Mouse (Mus musculus) G1E-ER4 (cell line): Measurements from ENCODE around the gene Atp2a3. TPM values are rescaled to one million over a fixed set of nuclear protein-coding genes. Genes with fewer than 3 reads are reported as not detected.

Experiments
- GATA1 ChIP-seq: IDR thresholded peaks from one replicate; pipeline ENCODE4 v1.8.0; 2012; ENCODE audit warnings: low read length, inconsistent platforms
- polyA plus RNA-seq: library from polyadenylated mRNA; stranded (reverse); fragments of >175 nt; gene quantifications from 2 replicates; pipeline ENCODE4 v1.2.3, GENCODE M21; 2012

Gene Atp2a3
- polyA plus RNA-seq, 1 experiment, result 13.9 TPM

- no peak for TF ChIP-seq GATA1
Measured at GRCm38 (mm10) chr11:72951137-72952000, 9.6 kb upstream of the Atp2a3 start.

- TF ChIP-seq GATA1, result no peak
Measured at GRCm38 (mm10) chr11:72952226-72952625, 8.7 kb upstream of the Atp2a3 start.

GRCm38 (mm10) chr11:72952697-72953096 lies 8.3 kb upstream of the Atp2a3 start:
- no peak for TF ChIP-seq GATA1

DNA sequence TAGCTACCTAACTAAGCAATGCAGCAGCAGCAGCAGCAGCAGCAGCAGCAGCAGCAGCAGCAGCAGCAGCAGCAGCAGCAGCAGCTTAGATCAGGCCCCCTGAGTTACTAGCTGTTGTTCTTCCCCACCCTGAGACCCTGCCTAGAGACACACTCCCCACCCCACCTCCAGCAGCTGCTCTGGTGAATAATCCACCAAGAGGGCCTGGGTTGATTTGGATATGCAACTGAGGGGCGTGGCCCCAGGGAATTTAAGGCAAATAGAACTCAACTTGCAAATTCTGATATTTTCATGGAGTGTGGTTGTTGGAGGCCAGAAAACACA lies 7.9 kb upstream of the Atp2a3 start:
- TF ChIP-seq GATA1, result no peak

DNA sequence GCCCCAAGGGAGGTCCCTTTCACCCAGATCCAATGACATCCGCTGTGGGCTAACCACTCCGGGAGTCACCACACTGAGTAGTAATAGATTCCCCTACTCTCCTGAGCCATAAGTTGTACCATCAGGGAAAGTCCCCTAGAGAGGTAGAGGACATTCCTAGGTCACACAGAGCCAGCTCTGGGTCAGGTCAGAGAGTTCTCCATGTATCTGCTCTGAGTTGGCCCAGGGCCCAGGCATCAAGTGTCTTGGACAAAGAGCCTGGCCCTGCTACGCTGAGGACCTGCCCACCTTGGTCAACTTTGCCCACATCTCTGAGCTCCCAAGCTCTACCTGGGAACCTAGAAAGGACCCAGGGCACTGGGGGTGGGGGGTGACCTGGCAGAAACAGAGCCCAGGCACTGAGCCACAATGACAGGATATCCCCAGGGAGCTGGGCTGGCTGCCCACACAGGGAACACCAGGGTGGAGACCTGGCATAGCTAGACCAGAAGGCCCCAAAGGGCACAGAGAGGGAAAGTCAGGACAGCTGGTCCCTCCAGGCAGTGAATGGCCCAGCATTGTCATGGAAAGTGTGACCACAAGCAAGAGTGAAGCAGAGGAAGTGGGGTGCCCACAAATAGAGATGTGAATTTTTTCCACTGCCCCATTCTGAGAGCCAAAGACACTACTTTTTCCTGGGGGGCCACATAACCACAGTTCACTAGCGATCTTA lies 7.4 kb upstream of the Atp2a3 start:
- no peak for TF ChIP-seq GATA1

DNA sequence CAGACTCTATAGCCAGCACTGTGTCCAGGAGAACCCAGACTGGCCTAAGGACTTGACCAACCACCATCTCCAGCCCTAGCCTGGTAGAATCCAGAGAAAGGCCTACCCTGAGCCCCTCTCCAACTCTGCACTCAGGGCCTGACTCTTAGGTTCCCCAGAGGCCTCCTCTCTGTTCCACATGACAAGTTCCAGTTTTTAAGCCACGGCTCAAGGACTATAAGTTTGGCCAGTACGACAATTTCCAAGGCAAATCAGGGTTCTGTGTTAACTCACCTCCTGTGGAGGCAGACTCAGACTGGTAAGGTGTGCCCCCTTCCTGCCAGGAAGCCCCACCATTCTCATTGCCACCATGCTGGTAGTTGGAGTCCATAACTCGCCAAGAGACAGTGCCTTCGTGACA lies 6.8 kb upstream of the Atp2a3 start:
- TF ChIP-seq GATA1, result no peak

DNA sequence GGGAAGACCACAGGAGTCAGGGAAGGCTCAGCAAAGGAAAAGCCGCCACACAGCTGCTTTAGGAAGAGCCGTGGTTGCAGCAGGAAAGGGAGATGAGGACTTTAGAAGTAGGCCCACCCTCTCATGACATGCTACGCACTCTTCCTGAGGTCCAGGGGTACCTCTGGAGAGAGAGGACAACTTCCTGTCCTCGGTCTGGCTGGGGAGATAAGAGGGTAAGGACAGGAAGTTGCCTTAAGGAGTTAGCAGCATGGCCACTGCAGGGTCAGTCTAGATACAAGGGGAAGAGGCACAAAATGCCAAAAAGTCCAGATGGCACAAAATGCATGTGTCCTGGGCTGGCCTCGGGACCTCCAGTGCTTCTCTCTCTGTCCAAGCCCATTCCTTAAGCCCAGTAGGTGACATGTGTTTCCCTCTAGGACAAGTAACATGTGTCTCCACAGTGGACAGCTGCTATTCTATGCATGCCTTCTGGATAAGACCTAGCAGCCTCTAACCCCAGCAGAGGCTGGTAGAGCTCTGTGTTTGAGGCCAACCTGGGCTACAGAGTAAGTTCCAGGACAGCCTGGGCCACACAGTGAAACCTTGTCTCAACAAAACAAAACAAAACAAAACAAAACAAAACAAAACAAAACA lies 5.5 kb upstream of the Atp2a3 start:
- no peak for TF ChIP-seq GATA1

- no peak for TF ChIP-seq GATA1
Measured at GRCm38 (mm10) chr11:72957318-72957717, 3.7 kb upstream of the Atp2a3 start.

GRCm38 (mm10) chr11:72959924-72960679 lies 867 bp upstream of the Atp2a3 start:
- no peak for TF ChIP-seq GATA1

DNA sequence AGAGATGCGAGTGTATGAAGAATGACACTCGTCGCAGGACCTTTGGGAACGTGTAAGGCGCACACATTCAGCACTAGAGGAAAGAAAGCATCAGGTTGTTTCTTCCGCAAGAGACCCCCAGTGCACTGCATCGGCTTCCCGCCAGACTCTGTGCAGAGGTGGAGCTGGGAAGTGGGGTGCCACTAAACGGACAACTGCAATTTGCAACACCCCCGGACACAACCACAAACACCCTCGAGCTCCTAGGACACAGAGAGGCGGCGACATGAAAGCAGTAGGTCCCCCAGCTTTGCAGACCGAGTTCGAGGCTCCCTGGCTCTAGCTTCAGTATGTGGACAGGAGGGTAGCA lies 272 bp upstream of the Atp2a3 start:
- TF ChIP-seq GATA1, result no peak

GRCm38 (mm10) chr11:72962378-72962777 lies 1.4 kb downstream of the Atp2a3 start:
- TF ChIP-seq GATA1, result no peak

GRCm38 (mm10) chr11:72963058-72963788 lies 2.3 kb downstream of the Atp2a3 start:
- TF ChIP-seq GATA1, result no peak

DNA sequence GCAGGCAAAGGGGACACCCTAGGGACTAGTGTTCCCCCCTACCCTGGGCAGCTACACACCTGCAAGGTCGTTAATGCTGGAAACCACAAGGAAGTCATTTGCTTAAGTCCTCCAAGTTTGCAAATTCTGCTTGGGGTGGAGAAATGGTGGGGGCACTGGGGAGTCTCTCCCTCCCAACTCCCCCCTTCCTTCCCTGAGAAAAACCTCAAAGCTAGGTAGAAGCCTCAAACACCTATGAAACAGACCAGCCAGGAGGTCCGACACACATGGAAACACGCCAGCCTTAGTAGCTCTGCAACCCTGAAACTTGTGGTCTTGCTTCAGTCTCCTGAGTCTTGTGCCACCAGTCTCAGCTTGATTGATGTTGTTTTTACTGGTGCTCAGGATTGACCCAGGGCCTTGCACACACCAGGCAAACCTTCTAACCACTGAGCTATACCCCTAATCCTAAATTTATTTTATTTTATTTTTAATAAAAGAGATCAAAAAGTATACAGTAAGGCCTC lies 2.9 kb downstream of the Atp2a3 start:
- no peak for TF ChIP-seq GATA1

GRCm38 (mm10) chr11:72974995-72975503 lies 14.1 kb downstream of the Atp2a3 start:
- no peak for TF ChIP-seq GATA1

GRCm38 (mm10) chr11:72982516-72982915 lies 21.5 kb downstream of the Atp2a3 start:
- no peak for TF ChIP-seq GATA1

DNA sequence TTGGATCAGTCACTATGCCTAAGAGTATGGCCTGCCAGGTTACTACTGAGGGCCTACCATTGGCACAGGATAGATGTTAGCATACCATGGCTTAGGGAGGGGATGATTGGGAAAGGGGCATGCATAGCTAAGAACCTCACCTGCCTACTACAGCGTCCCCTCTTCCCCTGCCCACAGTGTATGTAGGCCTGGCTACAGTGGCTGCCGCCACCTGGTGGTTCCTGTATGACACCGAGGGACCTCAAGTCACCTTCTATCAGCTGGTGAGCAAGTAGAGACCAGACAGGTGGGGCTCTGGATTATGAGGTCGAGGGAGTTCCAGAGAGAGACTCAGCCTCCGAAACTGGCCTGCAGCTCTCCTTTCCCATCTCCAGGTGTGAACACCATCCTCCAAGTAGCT lies 22.3 kb downstream of the Atp2a3 start:
- TF ChIP-seq GATA1, result no peak
